Mouse (Mus musculus) retina, postnatal 1 day (tissue): ENCODE measurements around the gene Rab11fip3.
"Not testable (repeated sequence)": the region's sequence is repeated elsewhere in the genome, so short reads cannot be mapped to it uniquely, and the experiment has no call there.

Experiments
- DNase-seq: peaks from one replicate; pipeline ENCODE4 v3.0.0-alpha.2; 2012

Rab11fip3 gene

DNA sequence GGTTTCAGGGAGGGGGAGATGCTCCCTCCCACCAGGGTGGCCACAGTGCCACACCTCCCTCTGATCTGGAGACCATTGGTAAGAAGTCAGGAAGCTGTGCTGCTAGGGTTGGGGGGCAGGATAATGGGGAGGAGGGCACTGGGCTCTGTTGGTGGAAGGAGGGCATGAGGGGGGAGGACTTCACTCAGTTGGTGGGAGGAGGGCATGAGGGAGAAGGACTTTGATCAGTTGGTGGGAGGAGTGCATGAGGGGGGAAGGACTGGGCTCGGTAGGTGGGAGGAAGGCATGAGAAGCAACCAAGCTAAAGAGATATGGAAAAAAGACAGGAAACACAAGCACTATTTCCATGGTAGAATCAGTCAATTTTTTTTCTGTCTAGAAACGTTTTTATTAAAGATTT lies 11.5 kb upstream of the Rab11fip3 start:
- no peak for DNase-seq

DNA sequence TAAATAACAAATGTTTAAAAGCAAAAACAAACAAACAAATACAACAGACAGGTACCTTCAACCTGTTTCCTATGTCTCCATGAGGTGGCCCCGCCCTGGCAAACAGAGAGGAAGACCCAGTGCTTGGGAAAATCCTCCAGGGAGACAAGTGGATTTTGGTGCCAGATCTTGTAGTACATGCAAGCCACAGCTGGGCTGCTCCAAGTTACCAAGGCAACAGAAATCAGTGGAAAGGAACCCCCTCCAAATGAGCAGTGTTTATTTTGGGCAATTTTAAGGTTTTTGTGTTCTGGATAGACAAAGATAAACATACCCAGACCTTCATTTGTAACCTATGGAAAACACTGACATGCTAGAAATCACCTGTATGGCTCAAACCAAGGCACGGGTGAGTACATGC lies 9.5 kb upstream of the Rab11fip3 start:
- DNase-seq = no peak

DNA sequence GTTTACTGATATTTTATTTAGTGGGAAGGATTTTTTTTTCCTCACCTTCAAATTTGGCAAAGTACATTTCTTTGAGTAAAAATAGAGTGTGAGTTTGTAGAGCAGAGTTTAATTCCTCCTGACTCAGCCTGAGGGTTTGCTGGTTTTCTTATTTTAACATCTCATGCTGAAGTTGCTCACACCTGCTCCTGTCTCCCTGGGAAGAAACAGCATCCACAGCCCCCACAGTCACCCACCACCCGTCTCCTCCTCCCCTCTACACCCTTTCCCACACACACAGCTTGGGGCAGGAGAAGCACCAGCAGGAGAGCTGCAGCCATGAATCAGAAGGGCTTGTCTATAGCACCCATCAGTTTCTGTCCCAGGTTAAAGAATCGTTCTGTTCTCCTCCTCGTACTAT lies 5.9 kb upstream of the Rab11fip3 start:
- no peak for DNase-seq

DNA sequence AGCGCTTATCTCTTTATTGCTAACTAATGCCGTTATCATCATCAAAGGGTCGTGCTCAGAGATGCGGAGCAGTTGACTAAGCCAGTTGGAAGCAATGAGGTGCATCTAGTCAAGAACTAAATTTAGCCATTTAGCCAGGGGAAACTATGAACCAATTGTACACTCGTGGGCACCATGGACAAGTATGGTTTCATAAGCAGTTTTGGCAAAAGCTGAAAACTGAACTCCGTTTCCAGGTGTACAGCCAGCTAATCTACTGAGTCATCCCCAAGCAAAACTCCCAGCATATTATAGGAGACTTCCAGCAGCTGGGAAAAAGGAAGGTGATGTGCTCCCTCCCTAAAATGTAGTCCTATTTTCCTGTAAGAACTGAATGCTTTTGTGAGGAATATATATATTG lies 781 bp upstream of the Rab11fip3 start:
- no peak for DNase-seq

DNA sequence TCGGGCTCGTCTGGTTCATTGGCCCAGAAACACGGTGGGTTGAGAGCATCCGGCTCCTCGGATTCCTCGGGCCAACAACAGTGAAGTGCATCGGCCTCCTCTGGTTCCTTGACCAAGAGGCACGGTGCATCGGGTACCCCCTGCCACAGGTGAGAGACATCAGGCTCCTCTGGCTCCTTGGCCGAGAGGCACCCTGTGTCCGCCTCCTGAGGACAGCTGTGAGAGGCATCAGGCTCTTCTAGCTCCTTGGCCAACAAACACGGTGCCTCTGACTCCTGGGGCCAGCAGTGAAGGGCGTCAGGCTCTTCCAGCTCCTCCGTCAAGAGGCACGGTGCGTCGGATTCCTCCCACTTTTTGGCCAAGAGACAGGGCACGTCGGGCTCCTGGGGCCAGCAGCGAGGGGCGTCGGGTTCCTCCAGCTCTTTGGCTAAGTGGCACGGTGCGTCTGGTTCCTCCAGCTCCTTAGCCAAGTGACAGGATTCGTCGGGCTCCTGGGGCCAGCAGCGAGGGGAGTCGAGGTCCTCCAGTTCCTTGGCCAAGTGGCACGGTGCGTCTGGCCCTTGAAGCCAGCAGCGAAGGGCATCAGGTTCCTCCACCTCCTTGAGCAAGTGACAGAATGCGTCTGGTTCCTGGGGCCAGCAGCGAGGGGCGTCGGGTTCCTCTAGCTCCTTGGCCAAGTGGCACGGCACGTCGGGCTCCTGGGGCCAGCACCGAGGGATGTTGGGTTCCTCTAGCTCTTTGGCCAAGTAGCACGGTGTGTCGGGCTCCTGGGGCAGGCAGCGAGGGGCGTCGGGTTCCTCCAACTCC lies 1.1 kb downstream of the Rab11fip3 start:
- DNase-seq = peak; percentile 39

DNA sequence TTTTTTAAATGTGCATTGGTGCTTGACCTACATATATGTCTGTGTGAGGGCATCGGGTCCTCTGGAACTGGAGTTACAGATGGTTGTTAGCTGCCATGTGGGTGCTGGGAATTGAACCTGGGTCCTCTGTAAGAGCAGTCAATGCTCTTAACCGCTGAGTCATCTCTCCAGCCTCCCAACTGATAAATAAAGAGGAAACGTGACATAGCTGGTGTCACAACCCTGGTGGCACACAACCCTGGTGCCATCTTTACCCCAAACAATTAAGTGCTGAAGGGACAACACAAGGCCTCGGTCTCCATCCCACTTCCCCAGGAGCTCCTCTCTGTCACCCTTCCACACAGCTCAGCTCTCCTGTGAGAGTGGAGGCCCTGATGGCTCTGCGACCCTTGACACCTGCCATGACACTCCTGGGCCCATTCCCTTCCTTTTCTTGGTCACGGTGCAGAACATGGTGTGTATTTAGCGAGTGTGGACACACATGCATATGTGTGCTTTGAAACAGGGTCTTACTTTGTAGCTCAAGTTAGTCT lies 2.8 kb downstream of the Rab11fip3 start:
- no peak for DNase-seq

DNA sequence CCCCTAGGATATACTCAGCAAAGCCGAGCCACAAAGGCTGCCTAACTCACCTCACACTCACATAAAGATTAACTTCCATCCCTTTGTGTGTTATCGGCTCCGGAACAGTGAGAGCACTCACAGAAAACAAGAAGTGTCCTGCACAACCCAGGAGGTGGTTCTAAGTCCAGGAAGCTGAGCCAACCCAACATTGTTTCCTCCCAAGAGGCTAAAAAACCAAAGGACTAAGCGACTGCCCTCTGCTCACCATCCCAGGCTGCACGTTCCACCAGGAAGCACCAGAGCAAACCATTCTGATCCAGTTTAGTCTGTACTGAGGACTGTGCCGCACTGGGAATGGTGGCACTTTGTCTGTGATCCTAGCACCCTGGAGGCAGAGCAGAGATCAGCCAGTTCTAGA lies 4.4 kb downstream of the Rab11fip3 start:
- no peak for DNase-seq

DNA sequence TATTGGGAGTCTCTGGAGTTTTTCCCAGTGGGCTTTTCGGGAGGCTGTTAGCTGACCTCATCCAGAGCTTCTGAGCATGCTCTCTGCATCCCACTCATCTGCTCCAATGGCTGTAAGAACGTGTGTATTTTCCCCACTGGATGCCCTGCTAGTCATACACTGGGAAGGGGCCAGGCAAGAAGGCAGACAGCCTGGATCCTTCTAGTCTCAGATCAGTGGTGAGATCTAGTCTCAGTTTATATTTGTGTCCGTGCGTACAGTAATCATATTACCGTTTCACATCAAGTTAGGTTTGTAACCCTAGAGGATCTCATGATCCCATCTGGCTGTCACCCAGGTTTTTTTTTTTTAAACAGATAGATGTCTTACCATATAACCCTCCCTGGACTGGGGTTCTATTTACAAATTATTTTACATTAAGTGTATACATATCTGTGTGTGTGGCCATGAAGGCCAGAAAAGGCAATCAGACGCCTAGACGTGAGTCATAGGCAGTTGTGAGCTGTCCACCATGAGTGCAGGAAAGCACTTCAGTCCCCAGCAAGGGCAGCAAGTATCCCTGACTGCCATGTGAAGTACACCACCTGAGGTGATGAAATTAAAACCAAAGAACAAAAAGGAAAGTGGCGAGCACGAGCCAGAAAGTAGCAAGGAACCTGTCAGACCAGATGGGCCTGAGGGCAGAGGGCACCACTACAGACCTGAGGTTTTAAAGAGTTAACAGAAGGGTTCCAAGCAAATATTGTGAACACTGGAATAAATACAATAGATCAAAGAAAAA lies 11.4 kb downstream of the Rab11fip3 start:
- no peak for DNase-seq

DNA sequence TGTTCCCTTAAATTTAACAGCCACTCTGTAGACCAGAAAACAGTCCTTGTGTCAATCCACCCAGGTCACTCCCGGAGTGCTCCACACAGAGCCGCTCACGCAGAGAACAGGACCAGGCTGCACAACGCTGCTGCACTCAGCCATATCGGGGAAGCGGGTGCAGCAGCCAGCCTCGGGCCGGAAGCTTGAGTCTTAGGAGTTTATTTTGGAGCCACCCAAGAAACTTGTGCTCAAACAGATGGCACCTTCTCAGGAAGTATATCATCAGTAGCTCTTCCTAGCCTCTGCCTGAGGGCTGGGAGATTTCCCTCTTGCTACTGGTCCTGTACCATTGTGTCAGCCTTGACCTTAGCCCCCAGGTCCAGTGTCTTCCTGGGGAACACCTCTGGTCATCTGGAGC lies 12.1 kb downstream of the Rab11fip3 start:
- DNase-seq = no peak

DNA sequence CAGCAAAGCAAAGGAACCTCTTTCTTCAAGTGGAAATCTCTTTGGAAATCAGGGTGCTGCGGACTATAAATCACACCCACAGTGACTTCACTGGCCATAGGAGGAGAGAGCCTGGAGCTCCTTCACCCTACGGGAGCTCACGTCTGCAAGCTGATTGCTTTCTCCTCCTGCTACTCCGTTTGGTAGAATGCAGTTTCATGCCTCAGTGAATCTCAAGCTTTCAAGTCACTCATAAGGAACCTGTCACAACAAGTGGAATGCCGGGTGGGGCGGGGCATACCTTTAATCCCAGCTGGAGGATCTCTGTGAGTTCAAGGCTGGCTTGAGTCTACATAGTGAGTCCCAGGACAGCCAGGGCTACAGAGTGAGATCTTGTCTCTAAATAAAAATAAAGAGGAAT lies 14.2 kb downstream of the Rab11fip3 start:
- peak; percentile 21 for DNase-seq

DNA sequence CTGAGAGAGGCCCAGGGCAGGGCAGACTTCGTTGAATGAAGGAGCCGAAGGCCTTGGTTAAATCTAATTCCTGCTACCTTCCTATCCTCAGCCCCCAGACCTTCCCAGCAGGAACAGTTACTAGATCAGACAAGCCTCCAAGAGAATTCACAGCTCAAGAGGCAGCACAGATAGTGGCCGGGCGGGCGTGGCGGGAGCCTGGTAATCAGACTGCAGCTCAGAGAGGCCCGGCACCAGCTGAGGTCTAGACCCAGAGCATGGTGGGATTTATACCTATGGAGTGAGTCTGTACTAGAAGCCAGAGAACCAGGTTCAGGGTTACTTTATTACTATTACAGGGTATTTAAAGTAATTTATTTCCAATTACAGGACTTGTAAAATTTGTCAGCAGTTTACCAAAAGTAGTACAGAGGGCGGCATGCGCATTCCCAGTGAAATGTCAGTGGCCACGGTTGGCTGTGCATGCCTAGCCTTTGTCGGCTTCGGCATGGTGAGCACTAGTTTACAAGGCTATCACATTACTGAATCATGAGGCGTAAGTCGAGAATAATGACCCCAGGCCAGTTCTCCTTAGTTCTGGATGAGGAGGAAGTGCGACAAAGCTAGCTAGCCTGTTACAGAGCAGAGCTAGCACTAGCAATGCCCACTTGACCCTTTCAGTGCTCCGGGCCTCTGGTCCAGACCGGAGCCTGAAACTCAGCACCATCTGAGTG lies 15.1 kb downstream of the Rab11fip3 start:
- DNase-seq = no peak

DNA sequence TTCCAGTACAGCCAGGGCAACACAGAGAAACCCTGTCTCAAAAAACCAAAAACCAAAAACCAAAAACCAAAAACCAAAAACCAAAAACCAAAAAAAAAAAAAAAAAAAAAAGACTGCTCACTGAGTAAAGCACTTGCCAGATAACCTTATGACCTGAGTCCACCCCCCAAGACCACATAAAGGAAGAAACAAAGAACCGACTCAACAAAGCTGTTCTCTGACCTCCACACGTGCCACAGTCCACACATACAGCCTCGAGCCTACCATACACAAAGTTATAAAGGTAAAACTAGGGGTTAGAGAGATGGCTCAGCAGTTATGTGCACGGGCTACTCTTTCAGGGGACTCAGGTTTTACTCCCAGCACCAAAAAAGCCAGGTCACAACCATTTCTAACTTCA lies 16.6 kb downstream of the Rab11fip3 start:
- DNase-seq = no peak

DNA sequence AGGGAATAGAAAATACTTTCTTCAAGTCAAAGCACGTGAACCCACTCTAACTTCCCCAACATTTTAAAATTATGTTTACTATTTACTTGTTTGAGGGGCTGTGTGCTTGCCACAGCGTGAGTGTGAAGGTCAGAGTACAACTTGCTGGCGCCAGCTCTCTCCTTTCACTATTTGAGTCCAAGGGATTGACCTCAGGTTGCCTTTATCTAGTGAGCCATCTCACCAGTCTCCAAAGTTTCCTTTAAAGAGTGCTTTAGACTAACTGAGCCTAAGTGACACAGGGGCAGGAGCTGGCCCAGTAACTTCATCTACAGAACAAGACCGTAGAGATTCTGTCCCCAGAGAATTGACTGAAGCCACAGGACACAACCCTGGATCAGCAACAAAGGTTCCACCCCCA lies 17.3 kb downstream of the Rab11fip3 start:
- DNase-seq = no peak

DNA sequence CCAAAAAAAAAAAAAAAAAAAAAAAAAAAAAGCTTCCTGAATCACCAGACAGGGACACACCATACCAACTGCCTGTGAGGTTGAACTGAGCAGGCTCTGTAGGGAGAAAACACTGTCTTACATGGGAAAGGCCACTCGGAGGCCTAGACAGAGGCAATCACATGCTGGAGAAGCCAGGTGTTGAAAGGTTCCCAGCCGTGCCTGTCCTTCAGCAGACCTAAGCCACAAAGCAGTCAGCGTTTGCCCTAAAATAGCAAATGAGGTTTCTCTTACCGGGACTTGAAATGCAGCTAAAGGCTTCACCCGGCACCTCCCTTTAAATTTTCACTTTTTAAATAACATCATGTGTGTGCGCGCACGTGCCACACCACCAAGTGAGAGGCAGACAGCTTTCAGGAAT lies 21.2 kb downstream of the Rab11fip3 start:
- no peak for DNase-seq

DNA sequence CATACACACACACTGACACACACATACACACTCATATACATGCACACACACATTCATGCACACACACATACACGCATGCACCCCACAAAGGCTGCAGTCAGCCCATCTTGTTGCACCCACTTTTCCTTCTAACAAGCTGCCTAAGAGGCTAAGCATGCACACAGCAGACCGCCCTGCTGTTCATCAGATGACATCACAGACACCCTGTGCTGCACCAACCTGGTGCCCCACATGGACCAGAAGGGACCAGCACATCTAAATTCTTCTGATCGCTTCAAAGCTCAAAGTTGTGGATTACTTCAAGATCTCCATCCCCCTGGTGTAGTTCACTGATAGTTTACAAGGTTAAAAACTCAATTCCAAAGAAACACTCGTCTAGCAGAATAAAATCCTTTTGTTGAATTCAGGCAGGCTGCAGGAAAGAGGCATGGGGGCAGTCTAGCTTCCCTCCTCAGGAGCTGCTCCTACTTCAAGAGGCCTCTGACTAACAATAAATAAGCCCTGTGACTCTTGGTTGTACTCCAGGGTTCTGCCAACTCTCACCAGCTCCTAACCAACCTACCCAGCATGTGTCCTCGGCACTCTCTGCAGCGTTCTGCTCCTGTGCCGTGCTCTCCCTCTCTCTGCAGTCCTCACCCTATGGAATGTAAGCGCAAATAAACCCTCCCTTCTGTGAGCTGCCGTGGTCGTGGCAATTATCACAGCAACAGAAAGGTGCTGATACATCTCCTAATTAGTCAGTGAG lies 22.9 kb downstream of the Rab11fip3 start:
- DNase-seq = no peak

DNA sequence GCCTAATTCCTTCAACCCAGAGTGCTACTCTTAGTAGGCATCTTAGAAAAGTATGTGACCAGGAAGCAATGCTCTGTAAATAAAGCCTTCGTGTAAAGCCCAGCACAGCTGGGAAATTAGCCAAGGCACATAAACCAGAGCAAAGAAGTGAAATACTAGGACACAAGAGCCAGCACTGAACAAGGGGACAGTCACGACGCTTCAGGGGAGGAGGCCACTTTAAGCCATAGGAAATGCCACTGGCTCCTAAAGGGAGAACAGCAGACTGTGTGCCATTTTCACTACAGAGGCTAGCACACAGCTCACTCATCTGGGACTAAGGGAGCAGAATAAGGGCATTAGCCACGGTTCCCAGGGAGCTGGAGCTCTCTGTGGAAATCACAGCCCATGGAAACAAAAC lies 24.1 kb downstream of the Rab11fip3 start:
- DNase-seq = no peak

DNA sequence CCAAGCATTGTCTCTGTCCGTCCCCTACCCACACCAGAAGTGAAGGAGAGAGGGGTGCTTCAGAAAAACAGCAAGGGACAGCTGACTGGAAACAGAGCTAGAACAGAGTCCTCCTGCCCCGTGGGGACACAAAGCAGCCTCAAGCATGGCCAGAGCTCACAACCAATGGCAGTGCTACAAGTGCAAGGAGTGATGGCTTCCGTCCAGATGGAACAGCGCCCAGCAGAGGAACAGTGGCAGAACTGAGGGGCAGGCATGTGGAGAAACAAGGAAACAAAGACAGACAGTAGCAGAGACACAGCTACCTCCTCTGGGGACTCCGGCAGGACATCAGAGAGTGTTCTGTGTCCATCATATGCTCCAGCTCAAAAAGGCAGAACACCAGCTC lies 26.1 kb downstream of the Rab11fip3 start:
- DNase-seq = peak; percentile 40

DNA sequence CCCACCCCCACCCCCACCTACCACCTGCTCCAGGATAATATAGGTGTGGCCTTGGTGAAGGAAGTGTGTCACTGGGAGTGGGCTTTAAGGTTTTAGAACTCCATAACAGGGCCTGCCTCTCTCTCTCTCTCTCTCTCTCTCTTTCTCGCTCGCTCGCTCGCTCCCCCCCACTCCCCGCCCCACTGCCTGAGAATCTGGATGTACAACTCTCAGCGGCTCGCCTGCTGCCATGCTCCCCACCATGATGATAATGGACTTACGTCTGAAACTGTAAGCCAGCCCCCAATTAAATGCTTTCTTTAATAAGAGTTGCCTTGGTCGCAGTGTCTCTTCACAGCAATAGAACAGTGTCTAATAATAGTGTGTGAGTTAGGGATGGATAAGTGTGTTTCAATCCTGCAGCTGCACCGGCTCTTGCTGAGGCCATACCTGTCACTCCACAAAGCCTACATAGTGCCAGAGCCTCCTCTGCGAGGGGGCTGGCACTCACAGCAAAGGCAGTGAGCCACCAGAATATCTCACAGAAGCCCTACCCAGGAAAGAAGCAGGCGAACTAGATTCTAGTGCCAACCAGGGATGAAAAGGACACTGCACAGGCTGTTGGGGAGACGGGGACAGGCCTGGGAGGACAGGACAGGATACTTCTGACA lies 26.6 kb downstream of the Rab11fip3 start:
- no peak for DNase-seq

DNA sequence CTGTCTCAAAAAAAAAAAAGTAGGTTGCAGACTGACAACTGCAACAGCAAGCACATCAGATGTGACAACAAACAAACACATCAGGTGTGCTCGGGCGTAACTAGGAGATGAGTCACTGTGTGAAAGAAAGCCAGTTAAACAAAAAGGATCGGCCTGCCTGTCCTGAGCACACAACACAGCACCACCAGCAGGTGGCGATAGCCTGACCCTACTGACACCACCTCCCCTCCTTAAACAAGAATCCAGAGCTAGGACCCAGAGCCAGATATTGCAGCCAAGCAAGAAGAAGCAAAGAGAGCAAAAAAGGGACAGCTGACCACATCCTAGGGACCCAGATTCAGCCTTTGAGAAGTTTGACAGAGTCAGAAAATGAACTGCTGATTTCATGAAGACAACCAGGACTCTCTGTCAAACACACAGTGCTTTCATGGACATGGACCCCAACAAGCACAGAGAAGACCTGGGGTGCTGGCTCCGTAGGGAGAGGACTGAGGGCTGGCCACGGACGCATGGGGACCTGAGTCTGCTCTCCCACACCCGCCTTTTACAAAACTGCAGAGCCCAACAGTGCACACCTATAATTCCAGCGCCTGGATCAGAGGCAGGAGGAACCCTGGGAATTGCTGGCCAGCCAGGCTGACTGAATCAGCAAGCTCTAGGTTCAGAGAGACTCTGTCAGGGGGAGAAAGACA lies 28.1 kb downstream of the Rab11fip3 start:
- peak; percentile 81 for DNase-seq

DNA sequence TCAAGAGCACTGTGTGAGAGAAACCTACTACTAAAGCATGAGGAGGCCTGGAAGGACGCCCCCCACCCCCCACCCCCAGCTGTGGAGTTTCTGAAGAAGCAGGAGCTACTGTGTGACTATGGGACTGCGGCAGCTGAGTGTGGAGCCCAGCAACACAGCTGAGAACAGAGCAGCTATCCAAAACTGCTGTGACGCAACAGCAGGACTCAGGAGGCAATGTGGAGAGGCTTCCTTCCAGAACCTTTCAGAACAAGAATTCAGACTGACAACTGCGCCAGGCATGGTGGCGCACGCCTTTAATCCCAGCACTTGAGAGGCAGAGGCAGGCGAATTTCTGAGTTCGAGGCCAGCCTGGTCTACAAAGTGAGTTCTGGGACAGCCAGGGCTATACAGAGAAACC lies 28.6 kb downstream of the Rab11fip3 start:
- DNase-seq = not testable (repeated sequence)

DNA sequence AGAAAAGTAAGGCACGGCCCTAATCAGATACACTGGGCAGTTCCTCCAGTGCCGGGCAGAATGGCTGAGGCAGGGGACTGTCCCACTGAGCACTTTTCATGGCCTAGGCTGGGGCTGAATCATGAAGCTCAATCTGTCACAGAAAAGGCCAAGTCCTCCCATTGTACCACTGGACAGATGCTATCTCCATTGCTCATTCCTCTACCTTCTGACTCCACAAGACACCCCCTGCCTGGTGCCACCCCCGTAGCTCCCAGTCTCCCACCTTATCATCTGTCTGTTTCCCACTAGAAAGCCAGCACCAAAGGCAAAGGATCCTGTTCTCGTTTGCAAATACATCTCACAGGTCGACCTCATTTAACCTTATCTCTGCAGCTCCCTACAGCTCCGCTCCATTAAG lies 37.3 kb downstream of the Rab11fip3 start:
- DNase-seq = no peak

DNA sequence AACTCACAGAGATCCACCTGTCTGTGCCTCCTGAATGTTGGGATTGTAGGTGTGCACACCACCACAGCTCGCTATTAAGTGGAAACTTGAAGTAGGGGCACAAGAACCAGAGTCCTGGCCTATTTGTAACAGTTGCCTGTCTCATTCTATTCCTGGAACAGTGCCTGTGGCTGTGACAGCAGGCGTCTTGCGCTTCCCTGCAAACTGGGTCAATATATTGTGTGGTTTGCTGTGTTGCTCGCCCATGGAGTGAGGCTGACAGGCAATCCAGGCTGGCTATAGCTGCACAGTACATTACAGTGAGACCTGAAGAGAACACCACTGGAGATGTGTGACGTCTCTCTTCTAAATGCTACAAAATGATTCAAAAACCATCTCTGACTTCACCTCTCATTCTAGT lies 37.8 kb downstream of the Rab11fip3 start:
- DNase-seq = peak; percentile 49
